Mouse (Mus musculus) forebrain, embryonic 14.5 days (tissue): Measurements from ENCODE around the gene Mmp24. TPM values are rescaled to one million over a fixed set of nuclear protein-coding genes. Genes with fewer than 3 reads are reported as not detected.
A peak's percentile ranks its signal among the peaks of the same experiment; 100 is the strongest.

Experiments
- ATAC-seq: fragments of 200-750 bp; cut with Nextera tagmentation; 2 replicates; pipeline ENCODE4 v1.8.0; 2017; ENCODE audit warnings: mild to moderate bottlenecking, moderate library complexity
- DNase-seq: peaks from one replicate; pipeline ENCODE4 v3.0.0-alpha.2; 2015; ENCODE audit warnings: low spot score
- H3K27ac ChIP-seq: fragments of 300-500 bp; sonication (generic); 2 replicates; pipeline ENCODE4 v1.5.1; 2014; ENCODE audit warnings: low read depth, mild to moderate bottlenecking, control low read depth, low read length, moderate library complexity
- H3K27me3 ChIP-seq: fragments of 300-500 bp; sonication (generic); replicated peaks from 2 replicates; pipeline ENCODE4 v1.6.1; 2014; ENCODE audit warnings: low read length, control low read depth, mixed read lengths; ENCODE audit not compliant: control insufficient read depth, insufficient read depth
- H3K36me3 ChIP-seq: fragments of 300-500 bp; sonication (generic); 2 replicates; pipeline ENCODE4 v1.6.1; 2014; ENCODE audit warnings: low read length, control low read depth; ENCODE audit not compliant: control insufficient read depth, insufficient read depth
- H3K4me1 ChIP-seq: fragments of 300-500 bp; sonication (generic); 2 replicates; pipeline ENCODE4 v1.6.1; 2014; ENCODE audit warnings: antibody characterized with exemption, low read length, control low read depth; ENCODE audit not compliant: control insufficient read depth, insufficient read depth
- H3K4me2 ChIP-seq: fragments of 300-500 bp; sonication (generic); 2 replicates; pipeline ENCODE4 v1.6.1; 2014; ENCODE audit warnings: mild to moderate bottlenecking, control low read depth, low read length
- H3K4me3 ChIP-seq: fragments of 300-500 bp; sonication (generic); 2 replicates; pipeline ENCODE4 v1.5.1; 2014; ENCODE audit warnings: low read depth, low read length, control low read depth
- H3K9ac ChIP-seq: fragments of 300-500 bp; sonication (generic); 2 replicates; pipeline ENCODE4 v1.6.1; 2014; ENCODE audit warnings: mild to moderate bottlenecking, low read length, control low read depth, moderate library complexity
- H3K9me3 ChIP-seq: fragments of 300-500 bp; sonication (generic); replicated peaks from 2 replicates; pipeline ENCODE4 v1.6.1; 2016; ENCODE audit warnings: low read length, control low read depth, mixed read lengths; ENCODE audit not compliant: control insufficient read depth
- WGBS: fragments of 180-500 bp; shearing (Covaris S2); extraction: QIAGEN DNeasy Blood & Tissue Kit; methylation state at CpG from one replicate; pipeline ENCODE4 v1.1.7; 2014; 5-methylcytosine and 5-hydroxymethylcytosine counted together
- polyA plus RNA-seq: library from polyadenylated mRNA; unstranded; fragments of >200 nt; fragmentation: Nextera tagmentation; extraction: Ambion mirVana; gene quantifications from 2 replicates; pipeline ENCODE4 v1.2.1, GENCODE M21; 2014

Gene Mmp24
- polyA plus RNA-seq, 1 experiment from 2014 or later = 11.7 TPM

- Histone ChIP-seq H3K27me3 (no peaks in the 10 kb centered on the region), H3K9me3 (no peaks in the 10 kb centered on the region), H3K27ac (no peak overlapping the region), H3K36me3 (no peaks in the 10 kb centered on the region), H3K4me3 (no peak overlapping the region), H3K9ac (no peak overlapping the region), H3K4me2 (no peak overlapping the region), H3K4me1 (no peaks in the 10 kb centered on the region)
- DNase-seq (no peak), ATAC-seq (no peak)
- 74% methylated on average over 9 of the region's 9 CpGs for WGBS
These were observed 37.3 kb upstream of the Mmp24 start for GRCm38 (mm10) chr2:155737803-155738202.

GRCm38 (mm10) chr2:155742211-155742610, 32.9 kb upstream of the Mmp24 start:
- no peak overlapping the region for H3K4me2 ChIP-seq
- no peaks in the 10 kb centered on the region for H3K27me3 ChIP-seq
- no peaks in the 10 kb centered on the region for H3K4me1 ChIP-seq
- 88% methylated on average over 11 of the region's 11 CpGs for WGBS
- DNase-seq (no peak), ATAC-seq (no peak)
- no peak overlapping the region for H3K9ac ChIP-seq
- no peak overlapping the region for H3K4me3 ChIP-seq
- no peaks in the 10 kb centered on the region for H3K36me3 ChIP-seq
- H3K9me3 ChIP-seq = no peaks in the 10 kb centered on the region
- H3K27ac ChIP-seq = no peak overlapping the region

GRCm38 (mm10) chr2:155742931-155743337, 32.2 kb upstream of the Mmp24 start:
- WGBS = 66% methylated on average over 12 of the region's 12 CpGs
- no peak overlapping the region for H3K4me3 ChIP-seq
- DNase-seq (peak; percentile 34), ATAC-seq (no peak)
- no peaks in the 10 kb centered on the region for H3K4me1 ChIP-seq
- no peak overlapping the region for H3K27ac ChIP-seq
- no peaks in the 10 kb centered on the region for H3K36me3 ChIP-seq
- H3K9me3 ChIP-seq = no peaks in the 10 kb centered on the region
- H3K27me3 ChIP-seq = no peaks in the 10 kb centered on the region
- H3K9ac ChIP-seq = no peak overlapping the region
- no peak overlapping the region for H3K4me2 ChIP-seq

GRCm38 (mm10) chr2:155743351-155743750, 31.8 kb upstream of the Mmp24 start:
- Histone ChIP-seq H3K9me3 (no peaks in the 10 kb centered on the region), H3K4me3 (no peak overlapping the region), H3K36me3 (no peaks in the 10 kb centered on the region), H3K9ac (no peak overlapping the region), H3K27me3 (no peaks in the 10 kb centered on the region), H3K4me2 (no peak overlapping the region), H3K27ac (no peak overlapping the region), H3K4me1 (no peaks in the 10 kb centered on the region)
- ATAC-seq (no peak), DNase-seq (no peak)
- 95% methylated on average over 9 of the region's 9 CpGs for WGBS

- ATAC-seq (no peak), DNase-seq (no peak)
- H3K36me3 ChIP-seq = no peaks in the 10 kb centered on the region
- WGBS = 78% methylated on average over 3 of the region's 3 CpGs
- no peaks in the 10 kb centered on the region for H3K27me3 ChIP-seq
- no peaks in the 10 kb centered on the region for H3K4me1 ChIP-seq
- no peak overlapping the region for H3K27ac ChIP-seq
- H3K9me3 ChIP-seq = no peaks in the 10 kb centered on the region
- H3K4me2 ChIP-seq = no peak overlapping the region
- no peak overlapping the region for H3K9ac ChIP-seq
- no peak overlapping the region for H3K4me3 ChIP-seq
These were observed 29.7 kb upstream of the Mmp24 start for GRCm38 (mm10) chr2:155745487-155745886.

- ATAC-seq = no peak
- H3K4me2 ChIP-seq = no peak overlapping the region
- no peaks in the 10 kb centered on the region for H3K4me1 ChIP-seq
- H3K9me3 ChIP-seq = no peaks in the 10 kb centered on the region
- DNase-seq = no peak
- H3K4me3 ChIP-seq = no peak overlapping the region
- no peaks in the 10 kb centered on the region for H3K36me3 ChIP-seq
- no peak overlapping the region for H3K9ac ChIP-seq
- no peak overlapping the region for H3K27ac ChIP-seq
- 0 out of 2 replicates have a peak, but pooled peaks cover 4% of the 10 kb centered on the region for H3K27me3 ChIP-seq
- WGBS = 91% methylated on average over 4 of the region's 4 CpGs
These were observed 25.7 kb upstream of the Mmp24 start for GRCm38 (mm10) chr2:155749394-155749793.

- Histone ChIP-seq H3K4me2 (peak within 1 kb of the TSS; percentile 44), H3K9me3 (no peaks in the 10 kb centered on the region), H3K9ac (peak within 1 kb of the TSS; percentile 17; the same call in 1 of the 2 replicates), H3K4me1 (no peaks in the 10 kb centered on the region), H3K36me3 (no peaks in the 10 kb centered on the region), H3K27me3 (0 out of 2 replicates have a peak, but pooled peaks cover 4% of the 10 kb centered on the region), H3K27ac (no peak within 1 kb of the TSS), H3K4me3 (peak within 1 kb of the TSS; percentile 13)
- 5% methylated on average over 25 of the region's 25 CpGs for WGBS
- ATAC-seq (no peak), DNase-seq (no peak)
These were observed 23.9 kb upstream of the Mmp24 start, which contains the start of gene Procr for GRCm38 (mm10) chr2:155751014-155751786. TSS of gene Procr (plus strand) at chr2:155751117.

- Histone ChIP-seq H3K36me3 (no peaks in the 10 kb centered on the region), H3K9me3 (no peaks in the 10 kb centered on the region), H3K27me3 (0 out of 2 replicates have a peak, but pooled peaks cover 4% of the 10 kb centered on the region), H3K4me2 (no peak overlapping the region), H3K9ac (no peak overlapping the region), H3K27ac (no peak overlapping the region), H3K4me3 (no peak overlapping the region), H3K4me1 (no peaks in the 10 kb centered on the region)
- peak; percentile 56 for DNase-seq
- WGBS = 0% methylated on average over 1 of the region's 1 CpGs
- no peak for ATAC-seq
These were observed 19.4 kb upstream of the Mmp24 start for GRCm38 (mm10) chr2:155755746-155756145.

GRCm38 (mm10) chr2:155756855-155757566, 18.1 kb upstream of the Mmp24 start:
- DNase-seq (no peak), ATAC-seq (no peak)
- Histone ChIP-seq H3K36me3 (no peaks in the 10 kb centered on the region), H3K4me2 (no peak overlapping the region), H3K27ac (no peak overlapping the region), H3K4me1 (no peaks in the 10 kb centered on the region), H3K9me3 (no peaks in the 10 kb centered on the region), H3K27me3 (0 out of 2 replicates have a peak, but pooled peaks cover 4% of the 10 kb centered on the region), H3K9ac (no peak overlapping the region), H3K4me3 (no peak overlapping the region)
- 65% methylated on average over 14 of the region's 14 CpGs for WGBS
